Mouse (Mus musculus) heart, embryonic 12.5 days (tissue): ENCODE measurements at regions not wholly inside any gene's neighbourhood (a gene's known extent, or its start where the extent isn't known, plus 50 kb on each side); places are given as distances from the start of the nearest gene placed in this dataset.

Experiments
- ATAC-seq: fragments of 200-750 bp; cut with Nextera tagmentation; 2 replicates; pipeline ENCODE4 v1.8.0; 2017; ENCODE audit warnings: moderate TSS enrichment, moderate library complexity; ENCODE audit not compliant: insufficient number of reproducible peaks, low FRiP score
- H3K27ac ChIP-seq: fragments of 300-500 bp; sonication (generic); 2 replicates; pipeline ENCODE4 v1.5.1; 2016; ENCODE audit warnings: mild to moderate bottlenecking, moderate library complexity; ENCODE audit not compliant: poor library complexity, severe bottlenecking
- H3K27me3 ChIP-seq: fragments of 300-500 bp; sonication (generic); replicated peaks from 2 replicates; pipeline ENCODE4 v1.6.1; 2016; ENCODE audit warnings: mild to moderate bottlenecking, moderate library complexity
- H3K36me3 ChIP-seq: fragments of 300-500 bp; sonication (generic); 2 replicates; pipeline ENCODE4 v1.6.1; 2016; ENCODE audit warnings: mild to moderate bottlenecking, moderate library complexity
- H3K4me1 ChIP-seq: fragments of 300-500 bp; sonication (generic); replicated peaks from 2 replicates; pipeline ENCODE4 v1.6.1; 2016; ENCODE audit warnings: mild to moderate bottlenecking
- H3K4me2 ChIP-seq: fragments of 300-500 bp; sonication (generic); 2 replicates; pipeline ENCODE4 v1.6.1; 2016; ENCODE audit warnings: mild to moderate bottlenecking, moderate library complexity
- H3K4me3 ChIP-seq: fragments of 300-500 bp; sonication (generic); 2 replicates; pipeline ENCODE4 v1.5.1; 2016; ENCODE audit warnings: mild to moderate bottlenecking
- H3K9ac ChIP-seq: fragments of 300-500 bp; sonication (generic); 2 replicates; pipeline ENCODE4 v1.6.1; 2016; ENCODE audit warnings: mild to moderate bottlenecking, moderate library complexity
- H3K9me3 ChIP-seq: fragments of 300-500 bp; sonication (generic); replicated peaks from 2 replicates; pipeline ENCODE4 v1.6.1; 2016; ENCODE audit warnings: mild to moderate bottlenecking, moderate library complexity
- WGBS: fragments of 180-500 bp; shearing (Covaris S2); methylation state at CpG from one replicate; pipeline ENCODE4 v1.1.7; 2016; 5-methylcytosine and 5-hydroxymethylcytosine counted together

GRCm38 (mm10) chr3:39375465-39375864 is 488.7 kb downstream of the Fat4 start:
- H3K27me3 ChIP-seq = no peaks in the 10 kb centered on the region
- H3K4me2 ChIP-seq = no peak overlapping the region
- H3K4me3 ChIP-seq = no peak overlapping the region
- 82% methylated on average over 5 of the region's 5 CpGs for WGBS
- ATAC-seq = no peak
- no peaks in the 10 kb centered on the region for H3K9me3 ChIP-seq
- no peak overlapping the region for H3K27ac ChIP-seq
- no peaks in the 10 kb centered on the region for H3K4me1 ChIP-seq
- no peaks in the 10 kb centered on the region for H3K36me3 ChIP-seq
- no peak overlapping the region for H3K9ac ChIP-seq

GRCm38 (mm10) chr3:39388491-39388890 is 501.8 kb downstream of the Fat4 start:
- WGBS = 76% methylated on average over 1 of the region's 1 CpGs
- peaks cover 4% of the 10 kb centered on the region; the same call in 1 of the 2 replicates for H3K4me1 ChIP-seq
- H3K27ac ChIP-seq = no peak overlapping the region
- no peaks in the 10 kb centered on the region for H3K27me3 ChIP-seq
- no peak overlapping the region for H3K4me3 ChIP-seq
- H3K9ac ChIP-seq = no peak overlapping the region
- no peak overlapping the region for H3K4me2 ChIP-seq
- no peaks in the 10 kb centered on the region for H3K36me3 ChIP-seq
- H3K9me3 ChIP-seq = no peaks in the 10 kb centered on the region
- no peak for ATAC-seq

- peaks cover 4% of the 10 kb centered on the region; the same call in 1 of the 2 replicates for H3K4me1 ChIP-seq
- WGBS = 35% methylated on average over 9 of the region's 9 CpGs
- H3K36me3 ChIP-seq = no peaks in the 10 kb centered on the region
- H3K27ac ChIP-seq = no peak overlapping the region
- no peak overlapping the region for H3K4me3 ChIP-seq
- H3K9me3 ChIP-seq = no peaks in the 10 kb centered on the region
- no peaks in the 10 kb centered on the region for H3K27me3 ChIP-seq
- ATAC-seq = no peak
- H3K4me2 ChIP-seq = no peak overlapping the region
- no peak overlapping the region for H3K9ac ChIP-seq
These were observed 503.7 kb downstream of the Fat4 start for GRCm38 (mm10) chr3:39390442-39390841.

GRCm38 (mm10) chr3:39392053-39392452 is 505.3 kb downstream of the Fat4 start:
- H3K4me3 ChIP-seq = no peak overlapping the region
- 65% methylated on average over 2 of the region's 2 CpGs for WGBS
- H3K9ac ChIP-seq = no peak overlapping the region
- no peaks in the 10 kb centered on the region for H3K9me3 ChIP-seq
- H3K36me3 ChIP-seq = no peaks in the 10 kb centered on the region
- no peak overlapping the region for H3K27ac ChIP-seq
- H3K27me3 ChIP-seq = no peaks in the 10 kb centered on the region
- H3K4me1 ChIP-seq = peaks cover 4% of the 10 kb centered on the region; the same call in 1 of the 2 replicates
- no peak overlapping the region for H3K4me2 ChIP-seq
- ATAC-seq = no peak

GRCm38 (mm10) chr3:39396672-39397071 is 509.9 kb downstream of the Fat4 start:
- Histone ChIP-seq H3K27ac (no peak overlapping the region), H3K9me3 (no peaks in the 10 kb centered on the region), H3K27me3 (no peaks in the 10 kb centered on the region), H3K4me1 (no peaks in the 10 kb centered on the region), H3K4me3 (no peak overlapping the region), H3K9ac (no peak overlapping the region), H3K4me2 (no peak overlapping the region), H3K36me3 (no peaks in the 10 kb centered on the region)
- no peak for ATAC-seq

GRCm38 (mm10) chr3:39397255-39397654 is 510.5 kb downstream of the Fat4 start:
- H3K27me3 ChIP-seq = no peaks in the 10 kb centered on the region

GRCm38 (mm10) chr3:39397677-39398076 is 510.9 kb downstream of the Fat4 start:
- 89% methylated on average over 2 of the region's 2 CpGs for WGBS
- Histone ChIP-seq H3K4me3 (no peak overlapping the region), H3K27ac (no peak overlapping the region), H3K4me2 (no peak overlapping the region), H3K27me3 (no peaks in the 10 kb centered on the region), H3K9ac (no peak overlapping the region), H3K9me3 (no peaks in the 10 kb centered on the region), H3K4me1 (no peaks in the 10 kb centered on the region), H3K36me3 (no peaks in the 10 kb centered on the region)
- ATAC-seq = no peak

More at GRCm38 (mm10) chr3:39397255-39397654, 510.5 kb downstream of the Fat4 start:
- Histone ChIP-seq H3K4me1 (no peaks in the 10 kb centered on the region), H3K9ac (no peak overlapping the region), H3K27ac (no peak overlapping the region), H3K4me2 (no peak overlapping the region), H3K36me3 (no peaks in the 10 kb centered on the region), H3K9me3 (no peaks in the 10 kb centered on the region), H3K4me3 (no peak overlapping the region)
- no peak for ATAC-seq
- 72% methylated on average over 3 of the region's 3 CpGs for WGBS

GRCm38 (mm10) chr3:39424778-39425642 is 538.3 kb downstream of the Fat4 start:
- H3K9ac ChIP-seq = no peak overlapping the region
- no peaks in the 10 kb centered on the region for H3K36me3 ChIP-seq
- no peak for ATAC-seq
- H3K4me3 ChIP-seq = no peak overlapping the region
- H3K27me3 ChIP-seq = no peaks in the 10 kb centered on the region
- H3K4me2 ChIP-seq = no peak overlapping the region
- H3K4me1 ChIP-seq = no peaks in the 10 kb centered on the region
- no peaks in the 10 kb centered on the region for H3K9me3 ChIP-seq
- H3K27ac ChIP-seq = no peak overlapping the region
- WGBS = 81% methylated on average over 5 of the region's 5 CpGs

GRCm38 (mm10) chr3:39425643-39426016 is 538.9 kb downstream of the Fat4 start:
- no peaks in the 10 kb centered on the region for H3K36me3 ChIP-seq
- no peak for ATAC-seq
- 64% methylated on average over 2 of the region's 2 CpGs for WGBS
- H3K4me3 ChIP-seq = no peak overlapping the region
- no peaks in the 10 kb centered on the region for H3K9me3 ChIP-seq
- no peak overlapping the region for H3K9ac ChIP-seq
- no peak overlapping the region for H3K27ac ChIP-seq
- H3K27me3 ChIP-seq = no peaks in the 10 kb centered on the region
- H3K4me2 ChIP-seq = no peak overlapping the region
- no peaks in the 10 kb centered on the region for H3K4me1 ChIP-seq

GRCm38 (mm10) chr3:39443328-39443727 is 556.6 kb downstream of the Fat4 start:
- Histone ChIP-seq H3K4me3 (no peak overlapping the region), H3K27me3 (no peaks in the 10 kb centered on the region), H3K4me1 (no peaks in the 10 kb centered on the region), H3K9me3 (0 out of 2 replicates have a peak, but pooled peaks cover 2% of the 10 kb centered on the region), H3K36me3 (no peaks in the 10 kb centered on the region), H3K27ac (no peak overlapping the region), H3K4me2 (no peak overlapping the region), H3K9ac (no peak overlapping the region)
- ATAC-seq = no peak
- 59% methylated on average over 10 of the region's 10 CpGs for WGBS

- Histone ChIP-seq H3K36me3 (no peaks in the 10 kb centered on the region), H3K9ac (no peak overlapping the region), H3K27ac (no peak overlapping the region), H3K4me3 (no peak overlapping the region), H3K9me3 (no peaks in the 10 kb centered on the region; the same call in 1 of the 2 replicates), H3K27me3 (no peaks in the 10 kb centered on the region), H3K4me1 (peaks cover 10% of the 10 kb centered on the region), H3K4me2 (no peak overlapping the region)
- ATAC-seq = no peak
These were observed 568.9 kb downstream of the Fat4 start for GRCm38 (mm10) chr3:39455650-39456049.
